Mouse (Mus musculus): ENCODE results near the gene Rgma. TPM values are rescaled to one million over a fixed set of nuclear protein-coding genes. Genes with fewer than 3 reads are reported as not detected.

The Rgma gene
- total RNA-seq (2023): not detected in 4 replicates

DNA sequence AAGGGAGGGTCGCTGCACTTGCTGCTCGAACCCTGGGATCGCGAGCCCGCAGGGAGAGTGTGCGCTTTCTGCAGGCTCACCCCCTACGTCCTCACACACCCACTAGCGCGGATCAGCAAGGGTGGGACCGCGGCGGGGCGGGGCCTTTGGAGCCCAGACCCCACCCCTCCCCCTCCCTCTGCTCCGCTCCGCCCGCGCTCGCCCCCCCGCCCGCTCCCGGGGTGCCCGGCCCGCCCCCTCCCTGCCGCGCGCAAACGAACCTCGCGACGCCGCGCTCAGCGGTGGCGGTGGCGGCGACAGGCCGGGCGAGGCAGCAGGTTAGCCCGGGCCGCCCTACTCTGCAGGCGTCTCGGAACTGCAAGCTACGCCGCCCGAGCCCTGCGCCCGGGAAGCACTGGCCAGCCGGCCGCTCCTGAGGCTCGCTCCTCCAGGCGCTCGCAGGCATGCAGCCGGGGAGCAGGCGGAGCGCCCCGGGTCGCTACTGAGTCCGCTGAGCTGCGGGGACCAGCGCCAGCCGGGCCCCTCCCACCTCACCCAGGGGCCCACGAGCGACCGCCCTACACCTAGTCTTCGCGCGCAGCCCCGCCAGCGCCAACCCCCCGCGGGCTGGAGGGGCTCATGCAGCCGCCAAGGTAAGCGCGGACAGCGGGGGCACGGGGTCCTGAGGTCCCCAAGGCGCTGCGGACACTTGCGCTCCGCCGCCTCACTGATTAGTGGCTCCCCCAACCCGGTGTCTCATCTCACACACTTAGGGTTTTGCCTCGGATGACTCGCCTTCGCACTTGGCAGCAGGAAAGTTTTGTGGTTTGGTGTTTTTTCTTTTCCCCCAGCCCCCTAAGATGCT, at the start of gene Rgma:
Gene Rgma (plus strand): TSS at position 253 of the 844 bp plus-strand sequence.

Other genes with a start within 250 kb of the Rgma start
- 400 to 467 TPM (median 428 TPM) in 4 replicates for gene Chd2, start 166.3 kb downstream of the Rgma start, total RNA-seq (2023)